Mouse (Mus musculus) spleen, adult 2 months (tissue): ENCODE measurements around the gene Pum1. TPM values are rescaled to one million over a fixed set of nuclear protein-coding genes. Genes with fewer than 3 reads are reported as not detected.
A peak's percentile ranks its signal among the peaks of the same experiment; 100 is the strongest.

ENCODE experiments used
- DNase-seq, 2 experiments: peaks; one replicate each; pipeline versions ENCODE4 v3.0.0 to v3.0.0-alpha.2; 2012 to 2021; ENCODE audit warnings: low spot score in 2 of 2, low read depth in 1 of 2
- H3K27ac ChIP-seq: fragments of 200-500 bp; 2 replicates; pipeline ENCODE4 v1.5.1; 2012; ENCODE audit warnings: low read length, inconsistent platforms; ENCODE audit not compliant: insufficient read depth
- H3K27me3 ChIP-seq: fragments of 200-500 bp; 2 replicates; pipeline ENCODE4 v1.6.1; 2012; ENCODE audit warnings: mild to moderate bottlenecking, moderate library complexity, low read length, inconsistent platforms; ENCODE audit not compliant: control insufficient read depth, insufficient read depth
- H3K36me3 ChIP-seq: fragments of 200-500 bp; 2 replicates; pipeline ENCODE4 v1.6.1; 2012; ENCODE audit warnings: mild to moderate bottlenecking, low read length, inconsistent platforms; ENCODE audit not compliant: control insufficient read depth, insufficient read depth
- H3K4me1 ChIP-seq: fragments of 200-500 bp; 2 replicates; pipeline ENCODE4 v1.6.1; 2011; ENCODE audit warnings: inconsistent platforms; ENCODE audit not compliant: control insufficient read depth, insufficient read depth, insufficient read length
- H3K4me3 ChIP-seq: fragments of 200-500 bp; 2 replicates; pipeline ENCODE4 v1.5.1; 2011; ENCODE audit warnings: mild to moderate bottlenecking, inconsistent platforms; ENCODE audit not compliant: insufficient read depth, insufficient read length; ENCODE audit errors: extremely low read depth
- CTCF ChIP-seq: fragments of 200-500 bp; IDR thresholded peaks from 2 replicates; pipeline ENCODE4 v1.5.1; 2011; ENCODE audit warnings: mild to moderate bottlenecking, inconsistent platforms; ENCODE audit not compliant: insufficient read depth, insufficient read length, insufficient replicate concordance; ENCODE audit errors: extremely low read depth
- POLR2A ChIP-seq: fragments of 200-500 bp; IDR thresholded peaks from 2 replicates; pipeline ENCODE4 v1.6.1; 2011; ENCODE audit warnings: low read depth, low read length, inconsistent platforms
- WGBS: fragments of 180-500 bp; shearing (Covaris S2); methylation state at CpG from one replicate; pipeline ENCODE4 v1.1.7; 2018; 5-methylcytosine and 5-hydroxymethylcytosine counted together
- polyA plus RNA-seq: library from polyadenylated mRNA; depleted of rRNA; stranded (reverse); fragments of >200 nt; gene quantifications from 2 replicates; pipeline ENCODE4 v1.2.3, GENCODE M21; 2012

Pum1 gene
- polyA plus RNA-seq, 1 experiment = 34.9 TPM

- no peak for TF ChIP-seq CTCF
- no peak for TF ChIP-seq POLR2A
- H3K4me3 ChIP-seq = no peak overlapping the region
- peak overlapping the region; percentile 46; the same call in 1 of the 2 replicates for H3K27ac ChIP-seq
- H3K36me3 ChIP-seq = no peaks in the 10 kb centered on the region
- H3K27me3 ChIP-seq = peaks cover 14% of the 10 kb centered on the region
- H3K4me1 ChIP-seq = peaks cover 14% of the 10 kb centered on the region
- WGBS = 80% methylated on average over 6 of the region's 6 CpGs
- no peak for DNase-seq
Measured at GRCm38 (mm10) chr4:130795970-130796369, 132.8 kb downstream of the Pum1 start.

DNA sequence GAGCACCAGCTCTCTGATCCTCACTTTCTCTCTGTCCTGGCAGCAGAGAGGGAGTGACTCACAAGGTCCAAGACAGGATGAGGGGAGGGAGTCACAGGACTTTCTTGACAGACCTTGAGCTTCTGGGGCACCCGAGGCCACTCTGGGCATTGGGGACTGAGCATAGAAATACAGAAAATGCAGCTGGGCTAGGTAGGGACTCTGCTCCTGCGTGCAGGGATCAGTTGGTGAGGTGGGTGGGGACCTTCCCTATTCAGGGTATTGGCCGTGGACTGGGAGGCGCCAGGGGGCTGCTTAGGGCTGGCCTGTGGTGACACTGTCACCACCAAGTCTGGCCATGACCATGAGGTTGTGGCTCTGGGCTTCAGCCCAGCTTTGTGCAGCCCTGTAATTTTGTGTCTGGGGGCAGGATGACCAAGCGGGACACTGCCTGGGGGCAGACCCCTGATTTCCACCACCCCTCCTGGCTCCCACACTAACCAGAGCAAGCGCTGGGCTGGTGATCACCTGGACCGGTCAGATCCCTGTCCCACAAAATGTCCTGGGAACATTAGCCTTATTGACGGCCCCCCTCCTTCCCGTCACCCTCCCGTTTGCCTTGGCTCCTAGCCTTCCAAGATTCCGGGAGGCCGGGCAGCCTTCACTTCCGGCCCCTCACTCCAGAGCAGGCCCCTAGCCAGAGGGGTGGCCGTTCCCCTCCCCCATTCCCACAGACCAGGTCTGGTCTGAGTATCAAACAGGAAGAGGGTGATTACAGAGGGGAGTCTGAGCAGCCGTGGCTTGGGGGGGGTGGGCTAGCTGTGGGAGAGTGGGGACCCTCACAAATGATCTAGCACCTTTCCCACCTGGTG lies 134.3 kb downstream of the Pum1 start:
- WGBS = 70% methylated on average over 15 of the region's 15 CpGs
- Histone ChIP-seq H3K4me3 (no peak overlapping the region), H3K36me3 (no peaks in the 10 kb centered on the region), H3K4me1 (peaks cover 18% of the 10 kb centered on the region), H3K27ac (peak overlapping the region; percentile 52; the same call in 1 of the 2 replicates), H3K27me3 (peaks cover 7% of the 10 kb centered on the region)
- DNase-seq = no peak
- no peak for TF ChIP-seq POLR2A
- TF ChIP-seq CTCF = no peak

GRCm38 (mm10) chr4:130798416-130798815 lies 135.3 kb downstream of the Pum1 start:
- Histone ChIP-seq H3K4me1 (peaks cover 12% of the 10 kb centered on the region), H3K36me3 (no peaks in the 10 kb centered on the region), H3K4me3 (no peak overlapping the region), H3K27ac (peak overlapping the region; percentile 34), H3K27me3 (no peaks in the 10 kb centered on the region)
- no peak for TF ChIP-seq POLR2A
- no peak for TF ChIP-seq CTCF
- DNase-seq = no peak
- 89% methylated on average over 1 of the region's 1 CpGs for WGBS

DNA sequence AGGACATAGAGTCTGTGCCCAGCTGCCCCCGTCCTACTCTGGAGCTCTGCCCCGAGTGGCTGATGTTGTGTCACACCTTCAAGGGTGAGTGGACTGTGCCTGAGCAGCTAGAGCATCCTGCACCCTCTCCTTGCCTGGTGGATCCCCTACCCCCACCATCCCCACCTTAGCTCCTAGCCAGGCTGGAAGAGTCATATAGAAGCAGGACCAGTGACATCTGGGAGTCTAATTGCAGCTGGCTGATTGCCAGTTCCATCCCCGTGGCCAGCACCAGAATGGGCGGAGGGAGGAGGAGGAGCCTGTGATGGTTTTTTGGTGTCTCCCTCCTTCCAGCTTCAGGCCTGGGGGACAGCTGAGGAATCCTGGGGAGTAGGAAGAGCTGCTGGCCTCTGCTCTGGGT lies 136.0 kb downstream of the Pum1 start:
- no peaks in the 10 kb centered on the region for H3K27me3 ChIP-seq
- 61% methylated on average over 4 of the region's 4 CpGs for WGBS
- peak overlapping the region; percentile 34 for H3K27ac ChIP-seq
- peaks cover 12% of the 10 kb centered on the region; the same call in 1 of the 2 replicates for H3K4me1 ChIP-seq
- no peak for DNase-seq
- TF ChIP-seq POLR2A = no peak
- TF ChIP-seq CTCF = no peak
- H3K36me3 ChIP-seq = no peaks in the 10 kb centered on the region
- H3K4me3 ChIP-seq = no peak overlapping the region

GRCm38 (mm10) chr4:130799582-130799981 lies 136.5 kb downstream of the Pum1 start:
- H3K27me3 ChIP-seq = no peaks in the 10 kb centered on the region
- no peak for TF ChIP-seq CTCF
- TF ChIP-seq POLR2A = no peak
- peaks cover 12% of the 10 kb centered on the region; the same call in 1 of the 2 replicates for H3K4me1 ChIP-seq
- no peaks in the 10 kb centered on the region for H3K36me3 ChIP-seq
- no peak overlapping the region for H3K4me3 ChIP-seq
- peak overlapping the region; percentile 34 for H3K27ac ChIP-seq
- DNase-seq = no peak
- WGBS = 69% methylated on average over 5 of the region's 5 CpGs

GRCm38 (mm10) chr4:130800147-130800546 lies 137.0 kb downstream of the Pum1 start:
- TF ChIP-seq POLR2A (no peak), CTCF (no peak)
- Histone ChIP-seq H3K27me3 (no peaks in the 10 kb centered on the region), H3K27ac (peak overlapping the region; percentile 39), H3K4me3 (no peak overlapping the region), H3K4me1 (peaks cover 12% of the 10 kb centered on the region; the same call in 1 of the 2 replicates), H3K36me3 (no peaks in the 10 kb centered on the region)
- DNase-seq = no peak
- 73% methylated on average over 6 of the region's 6 CpGs for WGBS

GRCm38 (mm10) chr4:130801198-130801597 lies 138.1 kb downstream of the Pum1 start:
- H3K27me3 ChIP-seq = no peaks in the 10 kb centered on the region
- DNase-seq = no peak
- H3K27ac ChIP-seq = 0 out of 2 replicates have a peak overlapping the region, but pooled peaks have one; percentile 39
- H3K4me3 ChIP-seq = no peak overlapping the region
- TF ChIP-seq CTCF = no peak
- TF ChIP-seq POLR2A = no peak
- no peaks in the 10 kb centered on the region for H3K36me3 ChIP-seq
- peaks cover 12% of the 10 kb centered on the region; the same call in 1 of the 2 replicates for H3K4me1 ChIP-seq
- 74% methylated on average over 5 of the region's 5 CpGs for WGBS
